Mouse (Mus musculus) erythroblast, embryonic 14.5 days (primary cell): Measurements from ENCODE around the gene Arhgef7. TPM values are rescaled to one million over a fixed set of nuclear protein-coding genes. Genes with fewer than 3 reads are reported as not detected.
"Not testable (repeated sequence)": the region's sequence is repeated elsewhere in the genome, so short reads cannot be mapped to it uniquely, and the experiment has no call there.

Experiments
- H3K27me3 ChIP-seq: 2 replicates; pipeline ENCODE4 v1.6.1; 2012; ENCODE audit warnings: inconsistent platforms; ENCODE audit not compliant: control insufficient read depth
- H3K36me3 ChIP-seq: 2 replicates; pipeline ENCODE4 v1.6.1; 2012; ENCODE audit warnings: mild to moderate bottlenecking, inconsistent platforms; ENCODE audit not compliant: control insufficient read depth
- H3K4me1 ChIP-seq: 2 replicates; pipeline ENCODE4 v1.6.1; 2012; ENCODE audit warnings: inconsistent platforms; ENCODE audit not compliant: control insufficient read depth
- H3K4me3 ChIP-seq: replicated peaks from 2 replicates; pipeline ENCODE3; 2012; ENCODE audit warnings: moderate library complexity, mild to moderate bottlenecking, inconsistent platforms
- H3K9me3 ChIP-seq: 2 replicates; pipeline ENCODE4 v1.6.1; 2012; ENCODE audit warnings: low read length, inconsistent platforms, mixed read lengths; ENCODE audit not compliant: control insufficient read depth
- GATA1 ChIP-seq: IDR thresholded peaks from 2 replicates; pipeline ENCODE4 v1.6.1; 2012; ENCODE audit warnings: low read length, inconsistent platforms, mixed read lengths
- TAL1 ChIP-seq: IDR thresholded peaks from 3 replicates; pipeline ENCODE4 v1.6.1; 2012; ENCODE audit warnings: low read length, inconsistent platforms, mixed read lengths
- polyA plus RNA-seq: library from polyadenylated mRNA; stranded (reverse); fragments of >175 nt; gene quantifications from 2 replicates; pipeline ENCODE4 v1.2.3, GENCODE M21; 2012

Arhgef7 gene
- polyA plus RNA-seq, 1 experiment: 1.1 TPM

DNA sequence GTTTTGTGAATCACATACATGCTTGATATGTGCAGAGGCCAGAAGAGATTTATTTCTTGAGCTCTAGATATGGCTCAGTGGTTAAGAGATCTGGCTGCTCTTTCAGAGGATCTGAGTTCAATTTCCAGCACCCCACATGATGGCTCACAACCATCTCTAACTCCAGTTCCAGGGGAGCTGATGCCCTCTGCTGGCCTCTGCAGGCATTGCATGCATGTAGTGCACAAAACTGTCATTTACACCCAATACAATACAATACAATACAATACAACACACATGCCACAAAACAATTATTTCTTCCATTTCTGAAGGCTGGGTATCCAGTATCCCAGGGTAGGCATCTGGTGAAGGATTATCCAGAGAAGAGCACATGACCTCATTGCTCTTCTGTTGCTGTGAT, 140.3 kb downstream of the Arhgef7 start:
- Histone ChIP-seq H3K27me3 (no peaks in the 10 kb centered on the region), H3K9me3 (no peaks in the 10 kb centered on the region; the same call in 1 of the 2 replicates), H3K36me3 (no peaks in the 10 kb centered on the region), H3K4me3 (no peak overlapping the region), H3K4me1 (no peaks in the 10 kb centered on the region)
- TF ChIP-seq TAL1: no peak
- no peak for TF ChIP-seq GATA1

DNA sequence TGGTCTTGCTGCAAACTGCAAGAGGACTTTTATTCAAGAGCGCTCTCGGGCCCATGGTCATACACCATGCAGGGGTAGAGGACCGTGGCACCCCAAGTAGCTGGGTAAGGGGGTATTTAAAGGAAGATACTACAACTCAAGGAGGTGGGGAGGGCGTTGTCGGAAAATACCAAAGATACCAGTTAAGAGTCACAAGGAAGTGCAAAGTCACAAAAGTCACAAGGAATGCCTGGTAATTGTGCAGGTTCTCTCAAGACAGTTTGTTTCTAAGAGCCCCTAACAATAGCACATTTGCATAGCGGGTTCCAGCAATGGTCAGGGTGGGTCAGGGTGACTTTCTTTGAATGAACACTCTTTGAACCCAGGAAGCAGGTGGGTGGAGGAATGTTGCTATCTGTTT, 146.7 kb downstream of the Arhgef7 start:
- H3K36me3 ChIP-seq, H3K27me3 ChIP-seq, H3K4me1 ChIP-seq, H3K9me3 ChIP-seq, H3K4me3 ChIP-seq: not testable (repeated sequence)

DNA sequence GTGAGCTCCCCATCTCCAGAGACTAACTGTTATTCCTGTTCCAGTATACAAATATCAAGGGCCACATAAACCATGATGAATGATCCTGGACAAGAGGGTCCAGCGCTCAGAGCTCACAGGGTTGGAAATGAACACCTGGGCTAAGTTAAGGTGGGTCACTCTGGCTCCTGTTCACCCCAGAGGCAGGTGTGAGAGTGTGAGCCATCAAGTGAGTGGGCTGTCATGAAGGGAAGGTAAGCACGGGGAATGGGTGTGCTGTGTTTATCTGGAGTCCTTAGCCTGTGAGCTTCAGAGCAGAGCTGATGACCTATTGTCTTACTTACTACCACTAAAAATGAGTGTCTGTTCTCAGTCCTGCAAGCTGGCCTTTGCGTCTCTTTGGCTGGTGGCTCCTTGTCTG, 157.1 kb downstream of the Arhgef7 start:
- H3K4me1 ChIP-seq: no peaks in the 10 kb centered on the region
- no peak overlapping the region for H3K4me3 ChIP-seq
- H3K9me3 ChIP-seq: no peaks in the 10 kb centered on the region
- H3K36me3 ChIP-seq: no peaks in the 10 kb centered on the region
- no peak for TF ChIP-seq GATA1
- no peak for TF ChIP-seq TAL1
- no peaks in the 10 kb centered on the region for H3K27me3 ChIP-seq

Other genes with a start within 250 kb of the Arhgef7 start
- gene Rab20, start 249.0 kb upstream of the Arhgef7 start, polyA plus RNA-seq: 0.05 and 0.09 TPM in 2 replicates
- gene Naxd, start 230.2 kb upstream of the Arhgef7 start, polyA plus RNA-seq: 3.1 and 3.9 TPM in 2 replicates
- 2.0 and 2.3 TPM in 2 replicates for gene Cars2, start 176.9 kb upstream of the Arhgef7 start, polyA plus RNA-seq
- 3.2 and 4.3 TPM in 2 replicates for gene Ing1, start 172.2 kb upstream of the Arhgef7 start, polyA plus RNA-seq
- 0.96 and 1.2 TPM in 2 replicates for gene Ankrd10, start 92.0 kb upstream of the Arhgef7 start, polyA plus RNA-seq
- gene 1700016D06Rik, start 26.7 kb upstream of the Arhgef7 start, polyA plus RNA-seq: not detected in 2 replicates
- gene Tex29, start 112.8 kb downstream of the Arhgef7 start, polyA plus RNA-seq: not detected in 2 replicates